Mouse (Mus musculus) ES-E14 (cell line): Measurements from ENCODE around the gene 1700016D06Rik. TPM values are rescaled to one million over a fixed set of nuclear protein-coding genes. Genes with fewer than 3 reads are reported as not detected.
A peak's percentile ranks its signal among the peaks of the same experiment; 100 is the strongest.

Experiments
- DNase-seq: peaks from one replicate; pipeline ENCODE4 v3.0.0-alpha.2; 2013; ENCODE audit warnings: low read depth, low spot score
- H3K27ac ChIP-seq: 2 replicates; pipeline ENCODE4 v1.5.1; 2012; ENCODE audit warnings: low read depth, mild to moderate bottlenecking, low read length, moderate library complexity, mixed read lengths; ENCODE audit not compliant: poor library complexity, insufficient read depth, severe bottlenecking
- H3K36me3 ChIP-seq: 2 replicates; pipeline ENCODE4 v1.6.1; 2012; ENCODE audit warnings: mild to moderate bottlenecking, low read length, moderate library complexity, mixed read lengths; ENCODE audit not compliant: control insufficient read depth, poor library complexity, insufficient read depth, severe bottlenecking
- H3K4me1 ChIP-seq, 2 experiments: fragments of 150-350 bp in 1 of 2; sonication (generic) in 1 of 2; 2 replicates each; pipeline ENCODE4 v1.6.1; 2012; ENCODE audit warnings: low read length in 2 of 2, mild to moderate bottlenecking in 1 of 2, mixed read lengths in 1 of 2; ENCODE audit not compliant: control insufficient read depth in 2 of 2, insufficient read depth in 2 of 2, poor library complexity in 1 of 2
- H3K4me3 ChIP-seq, 2 experiments: fragments of 150-350 bp in 1 of 2; sonication (generic) in 1 of 2; 2 replicates each; pipeline ENCODE4 v1.5.1; 2012; ENCODE audit warnings: low read length in 2 of 2, low read depth in 1 of 2, mild to moderate bottlenecking in 1 of 2, mixed read lengths in 1 of 2; ENCODE audit not compliant: insufficient read depth in 1 of 2, poor library complexity in 1 of 2, severe bottlenecking in 1 of 2
- H3K9ac ChIP-seq: 2 replicates; pipeline ENCODE4 v1.6.1; 2012; ENCODE audit warnings: low read depth, mild to moderate bottlenecking, low read length, mixed read lengths; ENCODE audit not compliant: poor library complexity, insufficient read depth, severe bottlenecking
- H3K9me3 ChIP-seq: fragments of 150-350 bp; sonication (generic); 2 replicates; pipeline ENCODE4 v1.6.1; 2012; ENCODE audit warnings: low read depth, mild to moderate bottlenecking, low read length; ENCODE audit not compliant: control insufficient read depth, insufficient read depth
- CHD2 ChIP-seq: IDR thresholded peaks from 2 replicates; pipeline ENCODE4 v1.6.1; 2014; ENCODE audit warnings: mild to moderate bottlenecking, low read depth, low read length, inconsistent platforms
- HCFC1 ChIP-seq: IDR thresholded peaks from 2 replicates; pipeline ENCODE4 v1.6.1; 2012; ENCODE audit warnings: low read length, inconsistent platforms, borderline replicate concordance; ENCODE audit not compliant: insufficient read depth
- MAFK ChIP-seq: IDR thresholded peaks from 2 replicates; pipeline ENCODE4 v1.6.1; 2014; ENCODE audit warnings: mild to moderate bottlenecking, low read depth, low read length, inconsistent platforms; ENCODE audit not compliant: insufficient read depth
- ZC3H11A ChIP-seq: IDR thresholded peaks from 2 replicates; pipeline ENCODE4 v1.6.1; 2012; ENCODE audit warnings: low read depth, mild to moderate bottlenecking, inconsistent platforms, low read length, borderline replicate concordance
- ZNF384 ChIP-seq: IDR thresholded peaks from 2 replicates; pipeline ENCODE4 v1.6.1; 2012; ENCODE audit warnings: low read depth, low read length, inconsistent platforms
- in situ Hi-C, 2 experiments: fragments of 600-800 bp; cut with MboI; formaldehyde crosslinking; loops; one replicate each; pipeline ENCODE4 v1.15.1; 2025; ENCODE audit warnings: low sequenced_read_pairs in 2 of 2, inconsistent platforms in 1 of 2; ENCODE audit not compliant: unreplicated experiment in 2 of 2
- total RNA-seq: library from RNA; depleted of rRNA; stranded (reverse); fragments of 300-350 nt; gene quantifications from 2 replicates; pipeline ENCODE4 v1.2.3, GENCODE M21; 2012

The 1700016D06Rik gene
- total RNA-seq, 1 experiment = 2.1 TPM

DNA sequence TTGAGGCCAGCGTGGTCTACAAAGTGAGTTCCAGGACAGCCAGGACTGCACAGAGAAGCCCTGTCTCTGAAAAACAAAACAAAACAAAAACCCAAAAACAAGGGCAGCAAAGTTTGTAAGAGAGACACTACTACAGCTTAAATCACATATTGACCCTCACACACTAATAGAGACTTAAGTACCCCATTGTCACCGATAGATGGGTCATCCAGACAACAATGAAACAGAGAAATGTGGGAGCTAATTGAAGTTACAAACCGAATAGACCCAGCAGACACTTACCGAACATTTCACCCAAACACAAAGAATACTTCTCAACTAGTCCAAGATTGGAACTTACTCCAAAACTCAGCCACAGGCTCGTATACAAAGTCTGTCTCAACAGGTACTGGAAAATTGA lies 50.8 kb downstream of the 1700016D06Rik start:
- in situ Hi-C loops = no loop called here
- DNase-seq = peak; percentile 41
- Histone ChIP-seq H3K9ac (no peak overlapping the region), H3K4me3 (no peak overlapping the region), H3K36me3 (no peaks in the 10 kb centered on the region), H3K9me3 (no peaks in the 10 kb centered on the region), H3K27ac (no peak overlapping the region), H3K4me1 (peaks cover 0 to 5% of the 10 kb centered on the region in 2 experiments; a peak in 1 of 4 replicates)
- no peak for TF ChIP-seq HCFC1
- no peak for TF ChIP-seq MAFK
- no peak for TF ChIP-seq ZNF384

DNA sequence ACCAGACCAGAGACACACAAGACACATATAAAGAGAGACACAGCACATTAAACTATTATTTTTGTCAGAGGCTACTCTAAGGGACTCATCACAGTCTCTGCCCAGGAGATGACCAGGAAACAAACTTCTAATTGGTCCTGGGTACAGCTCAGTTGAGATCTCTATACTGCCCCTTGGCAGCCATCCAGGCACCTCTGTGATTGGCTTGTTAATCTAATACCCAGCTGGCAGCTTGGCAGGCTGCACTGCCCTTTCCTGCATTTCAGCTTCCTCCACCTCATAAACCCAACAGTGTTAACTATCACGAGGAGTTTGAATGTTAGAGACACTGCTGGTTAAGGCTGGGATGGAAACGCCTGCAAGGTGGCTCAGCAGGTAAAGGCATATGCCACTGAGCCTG lies 57.7 kb downstream of the 1700016D06Rik start:
- H3K9ac ChIP-seq = no peak overlapping the region
- in situ Hi-C loops = no loop called here
- H3K36me3 ChIP-seq = no peaks in the 10 kb centered on the region; the same call in 1 of the 2 replicates
- H3K4me1 ChIP-seq = peaks cover 8 to 26% of the 10 kb centered on the region in 2 experiments
- H3K4me3 ChIP-seq = no peak overlapping the region
- DNase-seq = no peak
- TF ChIP-seq ZNF384 (no peak), CHD2 (no peak), MAFK (no peak), ZC3H11A (no peak), HCFC1 (no peak)
- H3K27ac ChIP-seq = no peak overlapping the region
- no peaks in the 10 kb centered on the region for H3K9me3 ChIP-seq

DNA sequence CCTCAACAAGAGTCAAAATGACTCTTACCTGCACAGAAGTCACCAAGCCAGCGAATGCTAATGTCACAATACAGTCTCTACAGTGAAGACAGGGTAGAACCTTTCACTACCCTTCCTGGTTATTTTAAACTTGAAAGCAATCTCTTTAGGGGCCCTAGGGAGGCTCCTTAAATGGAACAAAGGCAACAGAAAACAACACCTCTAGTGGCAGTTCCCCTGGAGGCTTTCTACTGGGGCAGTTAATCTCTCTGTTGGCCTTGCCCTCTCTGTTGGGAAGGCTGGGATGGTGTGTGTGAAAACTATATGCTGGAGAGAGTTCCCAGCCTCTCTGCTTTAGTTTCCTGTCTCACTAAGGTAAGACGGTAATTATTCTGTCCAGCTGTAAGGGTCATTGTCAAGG lies 60.3 kb downstream of the 1700016D06Rik start:
- no peaks in the 10 kb centered on the region for H3K9me3 ChIP-seq
- no peak for TF ChIP-seq HCFC1
- TF ChIP-seq ZNF384 = no peak
- TF ChIP-seq MAFK = no peak
- no peak for TF ChIP-seq CHD2
- no peak for TF ChIP-seq ZC3H11A
- H3K36me3 ChIP-seq = no peaks in the 10 kb centered on the region; the same call in 1 of the 2 replicates
- in situ Hi-C loops = no loop called here
- no peak overlapping the region for H3K9ac ChIP-seq
- H3K4me1 ChIP-seq = peaks cover 8 to 24% of the 10 kb centered on the region in 2 experiments
- H3K4me3 ChIP-seq = no peak overlapping the region
- H3K27ac ChIP-seq = no peak overlapping the region; the same call in 1 of the 2 replicates
- DNase-seq = peak; percentile 56

DNA sequence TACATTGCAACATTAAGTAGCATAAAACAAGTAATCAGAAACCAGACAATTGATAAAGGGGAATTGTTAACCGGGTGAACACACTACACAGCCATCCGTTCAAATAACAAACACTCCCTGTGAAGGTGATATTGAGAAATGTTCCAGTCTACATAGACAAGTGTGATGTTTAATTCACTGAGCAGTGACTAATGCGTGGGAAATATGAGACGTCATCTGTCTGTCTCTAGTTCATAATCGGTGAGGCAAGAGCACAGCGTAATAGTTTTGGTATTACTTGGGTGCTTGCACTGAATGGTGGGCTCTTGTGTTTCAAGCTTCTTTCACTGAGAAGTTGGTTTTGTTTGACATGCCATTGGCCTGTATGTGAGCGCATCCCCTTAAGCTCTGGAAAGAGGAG lies 63.3 kb downstream of the 1700016D06Rik start:
- no peaks in the 10 kb centered on the region for H3K9me3 ChIP-seq
- TF ChIP-seq HCFC1 (no peak), ZC3H11A (no peak), MAFK (no peak), ZNF384 (no peak), CHD2 (no peak)

More for the DNA sequence above, 63.3 kb downstream of the 1700016D06Rik start:
- peaks cover 6% of the 10 kb centered on the region for H3K36me3 ChIP-seq
- DNase-seq = no peak
- no peak overlapping the region for H3K27ac ChIP-seq
- H3K9ac ChIP-seq = no peak overlapping the region
- H3K4me3 ChIP-seq = no peak overlapping the region
- in situ Hi-C loops = no loop called here
- peaks cover 8 to 24% of the 10 kb centered on the region in 2 experiments for H3K4me1 ChIP-seq
